Mouse (Mus musculus) C2C12 (cell line): ENCODE results near the gene Naaladl2.

Experiments
- CEBPB ChIP-seq: IDR thresholded peaks from one replicate; pipeline ENCODE4 v1.6.1; 2011; ENCODE audit warnings: low read depth, mild to moderate bottlenecking, control low read depth, moderate library complexity
- CTCF ChIP-seq: IDR thresholded peaks from one replicate; pipeline ENCODE4 v1.5.1; 2011; ENCODE audit not compliant: control insufficient read depth, insufficient read depth, insufficient read length
- FOSL1 ChIP-seq: IDR thresholded peaks from one replicate; pipeline ENCODE4 v1.8.0; 2011; ENCODE audit warnings: mild to moderate bottlenecking, low read length; ENCODE audit not compliant: poor library complexity, insufficient read depth, severe bottlenecking
- MAX ChIP-seq: IDR thresholded peaks from one replicate; pipeline ENCODE4 v1.6.1; 2011; ENCODE audit warnings: mild to moderate bottlenecking, control low read depth
- MYOG ChIP-seq: IDR thresholded peaks from one replicate; pipeline ENCODE4 v1.6.1; 2011; ENCODE audit not compliant: control insufficient read depth, insufficient read length; ENCODE audit errors: extremely low read depth
- USF1 ChIP-seq: IDR thresholded peaks from one replicate; pipeline ENCODE4 v1.6.1; 2011; ENCODE audit warnings: low read depth, mild to moderate bottlenecking, control low read depth, moderate library complexity

GRCm38 (mm10) chr3:24556617-24557016 is 587.4 kb downstream of the Naaladl2 start:
- TF ChIP-seq CTCF (no peak), CEBPB (no peak), MAX (no peak), USF1 (no peak), MYOG (no peak), FOSL1 (no peak)
